Mouse (Mus musculus): ENCODE data around the gene Ccdc86. TPM values are rescaled to one million over a fixed set of nuclear protein-coding genes. Genes with fewer than 3 reads are reported as not detected.

The Ccdc86 gene
- polyA plus RNA-seq, 1 experiment from 2014 or later, result 11.0 TPM

DNA sequence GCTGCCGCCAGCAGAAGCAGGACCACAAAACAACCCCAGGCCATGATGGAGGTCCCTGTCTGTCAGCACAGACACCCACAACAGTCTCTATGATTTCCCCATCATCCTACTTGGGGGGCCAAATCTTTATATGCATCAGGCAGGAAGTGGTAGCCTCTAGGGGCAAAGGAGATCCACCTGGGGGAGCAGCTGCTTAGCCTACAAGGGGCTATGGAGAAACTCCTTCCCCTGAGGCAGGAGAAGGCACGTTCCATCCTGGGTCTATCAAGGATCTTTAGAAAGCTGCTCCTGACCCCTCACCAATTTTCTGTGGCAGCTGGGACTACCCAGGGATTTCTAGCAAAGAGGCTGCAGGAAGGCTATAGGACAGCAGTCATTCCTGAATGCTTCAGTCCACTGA lies 28.5 kb downstream of the Ccdc86 start, which contains the start of gene Zp1:
Gene Zp1, minus strand, starts transcription at position 101 of the 400 bp plus-strand sequence.
- no peak for ATAC-seq
- Histone ChIP-seq H3K9ac (ENCODE audit: low read depth, low read length) (no peak within 1 kb of the TSS), H3K4me2 (replicated peaks; ENCODE audit: low read depth) (no peak within 1 kb of the TSS), H3K27ac (ENCODE audit: low read depth, low read length) (no peak within 1 kb of the TSS), H3K27me3 (replicated peaks; ENCODE audit: control insufficient read depth, insufficient read depth, low read length) (no peaks in the 10 kb centered on the region), H3K36me3 (ENCODE audit: control insufficient read depth, insufficient read depth) (no peaks in the 10 kb centered on the region), H3K9me3 (ENCODE audit: control insufficient read depth) (no peaks in the 10 kb centered on the region), H3K4me3 (ENCODE audit: low read depth, low read length) (no peak within 1 kb of the TSS), H3K4me1 (replicated peaks; ENCODE audit: control insufficient read depth, insufficient read depth, low read length) (no peaks in the 10 kb centered on the region)
- TF ChIP-seq CTCF (IDR thresholded peaks at IDR 0.05; ENCODE audit: low read depth), result no peak
- 63% methylated on average over 2 of the region's 2 CpGs for WGBS

DNA sequence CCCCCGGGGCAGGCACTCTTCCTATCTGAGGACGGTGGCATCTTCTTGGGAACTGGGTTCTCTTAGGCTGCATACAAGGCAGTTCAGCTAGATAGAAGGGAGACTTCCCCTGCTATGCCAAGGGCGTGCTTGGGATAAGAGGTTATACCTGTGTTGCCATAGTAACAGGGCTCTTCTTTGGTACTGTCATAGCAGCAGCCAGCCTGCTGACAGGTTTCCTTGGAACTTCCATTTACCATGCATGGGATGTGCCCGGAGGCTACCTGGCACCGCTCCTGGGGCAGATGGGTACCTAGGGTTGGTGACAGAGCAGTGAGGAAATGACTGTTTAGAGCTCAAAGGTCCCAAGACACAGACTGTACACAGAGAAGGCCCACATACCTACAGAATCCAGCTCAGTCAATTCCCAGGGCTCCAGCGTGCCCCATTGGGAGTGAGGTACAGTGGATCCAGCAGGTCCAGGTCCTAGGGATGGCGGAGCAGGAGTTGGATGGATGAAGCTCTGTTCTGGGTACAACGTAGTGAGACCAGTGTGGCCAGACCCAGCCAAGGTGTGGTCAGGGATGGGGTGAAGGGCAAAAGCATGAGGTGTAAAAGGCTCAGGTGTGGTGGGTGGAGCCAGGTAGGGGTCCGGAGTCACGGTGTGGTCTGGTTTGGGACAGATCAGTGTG lies 30.6 kb downstream of the Ccdc86 start:
- 0 out of 2 replicates have a peak, but pooled peaks have one; percentile 9 for ATAC-seq

DNA sequence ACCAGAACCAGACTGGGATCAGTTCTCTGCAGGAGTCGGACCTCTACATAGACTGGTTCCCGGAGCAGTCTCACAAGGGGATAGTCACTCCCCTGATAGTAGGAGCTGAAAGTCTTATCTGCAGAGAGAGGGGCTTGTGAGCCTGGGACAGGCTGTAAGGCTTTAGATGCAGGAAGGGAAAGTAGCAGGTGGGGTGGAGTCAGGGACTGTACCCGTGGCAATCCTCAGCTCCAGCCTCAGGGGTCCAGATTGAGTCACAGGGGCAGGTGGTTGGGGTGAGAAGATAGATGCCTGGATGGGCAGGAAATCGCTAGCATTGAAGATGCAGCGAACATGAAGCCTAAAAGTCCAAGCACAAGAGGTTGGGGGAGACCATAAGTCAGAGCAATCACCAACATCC lies 32.6 kb downstream of the Ccdc86 start:
- 59% methylated on average over 5 of the region's 5 CpGs for WGBS
- TF ChIP-seq CTCF (IDR thresholded peaks at IDR 0.05; ENCODE audit: low read depth), result no peak
- Histone ChIP-seq H3K27me3 (replicated peaks; ENCODE audit: control insufficient read depth, insufficient read depth, low read length) (no peaks in the 10 kb centered on the region), H3K4me2 (replicated peaks; ENCODE audit: low read depth) (no peak overlapping the region), H3K4me1 (replicated peaks; ENCODE audit: control insufficient read depth, insufficient read depth, low read length) (no peaks in the 10 kb centered on the region), H3K36me3 (ENCODE audit: control insufficient read depth, insufficient read depth) (no peaks in the 10 kb centered on the region), H3K27ac (ENCODE audit: low read depth, low read length) (no peak overlapping the region), H3K9me3 (ENCODE audit: control insufficient read depth) (no peaks in the 10 kb centered on the region), H3K4me3 (ENCODE audit: low read depth, low read length) (no peak overlapping the region), H3K9ac (ENCODE audit: low read depth, low read length) (no peak overlapping the region)
- no peak for ATAC-seq

More for the DNA sequence above, 30.6 kb downstream of the Ccdc86 start:
- H3K36me3 ChIP-seq (ENCODE audit: control insufficient read depth, insufficient read depth), result no peaks in the 10 kb centered on the region
- no peak overlapping the region for H3K9ac ChIP-seq (ENCODE audit: low read depth, low read length)
- H3K4me2 ChIP-seq (replicated peaks; ENCODE audit: low read depth), result no peak overlapping the region
- H3K27ac ChIP-seq (ENCODE audit: low read depth, low read length), result no peak overlapping the region
- H3K9me3 ChIP-seq (ENCODE audit: control insufficient read depth), result no peaks in the 10 kb centered on the region
- no peaks in the 10 kb centered on the region for H3K27me3 ChIP-seq (replicated peaks; ENCODE audit: control insufficient read depth, insufficient read depth, low read length)
- H3K4me3 ChIP-seq (ENCODE audit: low read depth, low read length), result no peak overlapping the region
- 82% methylated on average over 10 of the region's 10 CpGs for WGBS
- H3K4me1 ChIP-seq (replicated peaks; ENCODE audit: control insufficient read depth, insufficient read depth, low read length), result no peaks in the 10 kb centered on the region
- TF ChIP-seq CTCF (IDR thresholded peaks at IDR 0.05; ENCODE audit: low read depth), result no peak

DNA sequence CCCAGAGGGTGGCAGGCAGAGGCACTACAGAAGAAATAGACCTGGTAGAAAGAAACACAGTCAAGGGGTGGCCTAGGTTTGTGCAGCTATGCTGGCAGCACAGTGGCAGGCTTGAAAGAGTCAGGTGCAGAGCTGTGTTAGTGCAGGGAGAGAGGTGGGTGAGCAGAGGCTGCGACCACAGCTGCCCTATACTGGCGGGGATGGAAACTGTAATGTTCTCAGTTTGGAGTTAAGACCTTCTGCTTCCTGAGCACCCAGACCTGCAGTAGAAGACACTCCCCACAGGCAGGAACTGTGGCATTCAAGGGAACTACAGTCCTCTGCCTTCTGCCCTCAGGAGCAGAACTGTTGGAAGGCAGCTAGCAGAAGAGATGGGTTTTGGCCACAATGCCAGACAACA lies 34.2 kb downstream of the Ccdc86 start:
- ATAC-seq, result no peak
- 88% methylated on average over 2 of the region's 2 CpGs for WGBS
- Histone ChIP-seq H3K27me3 (replicated peaks; ENCODE audit: control insufficient read depth, insufficient read depth, low read length) (no peaks in the 10 kb centered on the region), H3K36me3 (ENCODE audit: control insufficient read depth, insufficient read depth) (no peaks in the 10 kb centered on the region), H3K9ac (ENCODE audit: low read depth, low read length) (no peak overlapping the region), H3K4me1 (replicated peaks; ENCODE audit: control insufficient read depth, insufficient read depth, low read length) (no peaks in the 10 kb centered on the region), H3K27ac (ENCODE audit: low read depth, low read length) (no peak overlapping the region), H3K4me3 (ENCODE audit: low read depth, low read length) (no peak overlapping the region), H3K4me2 (replicated peaks; ENCODE audit: low read depth) (no peak overlapping the region), H3K9me3 (ENCODE audit: control insufficient read depth) (no peaks in the 10 kb centered on the region)
- no peak for TF ChIP-seq CTCF (IDR thresholded peaks at IDR 0.05; ENCODE audit: low read depth)

GRCm38 (mm10) chr19:10914291-10914690 lies 34.8 kb downstream of the Ccdc86 start:
- Histone ChIP-seq H3K9ac (ENCODE audit: low read depth, low read length) (no peak overlapping the region), H3K9me3 (ENCODE audit: control insufficient read depth) (no peaks in the 10 kb centered on the region), H3K27ac (ENCODE audit: low read depth, low read length) (no peak overlapping the region), H3K4me2 (replicated peaks; ENCODE audit: low read depth) (no peak overlapping the region), H3K4me1 (replicated peaks; ENCODE audit: control insufficient read depth, insufficient read depth, low read length) (no peaks in the 10 kb centered on the region), H3K4me3 (ENCODE audit: low read depth, low read length) (no peak overlapping the region), H3K27me3 (replicated peaks; ENCODE audit: control insufficient read depth, insufficient read depth, low read length) (no peaks in the 10 kb centered on the region), H3K36me3 (ENCODE audit: control insufficient read depth, insufficient read depth) (no peaks in the 10 kb centered on the region)
- no peak for TF ChIP-seq CTCF (IDR thresholded peaks at IDR 0.05; ENCODE audit: low read depth)
- 60% methylated on average over 7 of the region's 7 CpGs for WGBS
- ATAC-seq, result no peak

- 58% methylated on average over 6 of the region's 6 CpGs for WGBS
- no peak for ATAC-seq
- no peaks in the 10 kb centered on the region for H3K9me3 ChIP-seq (ENCODE audit: control insufficient read depth)
Measured at GRCm38 (mm10) chr19:10909087-10909721, 39.9 kb downstream of the Ccdc86 start.

More at GRCm38 (mm10) chr19:10909087-10909721, 39.9 kb downstream of the Ccdc86 start:
- Histone ChIP-seq H3K9ac (ENCODE audit: low read depth, low read length) (no peak overlapping the region), H3K36me3 (ENCODE audit: control insufficient read depth, insufficient read depth) (peaks cover 10% of the 10 kb centered on the region; the same call in 1 of the 2 replicates), H3K27ac (ENCODE audit: low read depth, low read length) (peak overlapping the region; percentile 64), H3K27me3 (replicated peaks; ENCODE audit: control insufficient read depth, insufficient read depth, low read length) (no peaks in the 10 kb centered on the region), H3K4me1 (replicated peaks; ENCODE audit: control insufficient read depth, insufficient read depth, low read length) (peaks cover 4% of the 10 kb centered on the region; the same call in 1 of the 2 replicates), H3K4me2 (replicated peaks; ENCODE audit: low read depth) (no peak overlapping the region), H3K4me3 (ENCODE audit: low read depth, low read length) (no peak overlapping the region)
- TF ChIP-seq CTCF (IDR thresholded peaks at IDR 0.05; ENCODE audit: low read depth), result no peak
